Mouse (Mus musculus): Measurements from ENCODE around the gene 1700066M21Rik.

The 1700066M21Rik gene

GRCm38 (mm10) chr1:57392417-57392816 lies 15.0 kb downstream of the 1700066M21Rik start:
- no peak for DNase-seq (ENCODE audit: low spot score)

- DNase-seq (ENCODE audit: low spot score): no peak
Observed at GRCm38 (mm10) chr1:57394051-57394450, 16.6 kb downstream of the 1700066M21Rik start.

DNA sequence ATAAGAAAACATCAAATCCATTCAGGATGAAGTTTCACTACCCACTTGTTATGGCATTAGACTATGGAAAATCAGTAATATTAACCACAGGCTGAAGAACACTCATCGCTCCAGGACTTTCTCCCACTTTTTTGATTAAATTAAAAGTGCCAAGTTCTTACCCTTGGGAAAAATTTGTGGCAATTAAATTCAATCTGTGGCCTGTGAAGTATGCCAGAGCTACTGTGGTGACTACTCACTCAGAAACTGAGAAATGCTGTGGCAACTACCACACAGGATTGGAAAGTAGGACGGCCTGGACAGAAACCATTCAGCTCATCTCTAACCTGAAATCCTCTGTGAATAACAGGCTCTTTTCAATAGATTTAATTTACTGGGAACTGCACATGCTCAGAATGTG lies 22.9 kb downstream of the 1700066M21Rik start:
- no peak for DNase-seq (ENCODE audit: low spot score)

- DNase-seq (ENCODE audit: low spot score): no peak
Observed at GRCm38 (mm10) chr1:57400877-57401276, 23.5 kb downstream of the 1700066M21Rik start.

- no peak for DNase-seq (ENCODE audit: low spot score)
Observed at GRCm38 (mm10) chr1:57402116-57402515, 24.7 kb downstream of the 1700066M21Rik start.

DNA sequence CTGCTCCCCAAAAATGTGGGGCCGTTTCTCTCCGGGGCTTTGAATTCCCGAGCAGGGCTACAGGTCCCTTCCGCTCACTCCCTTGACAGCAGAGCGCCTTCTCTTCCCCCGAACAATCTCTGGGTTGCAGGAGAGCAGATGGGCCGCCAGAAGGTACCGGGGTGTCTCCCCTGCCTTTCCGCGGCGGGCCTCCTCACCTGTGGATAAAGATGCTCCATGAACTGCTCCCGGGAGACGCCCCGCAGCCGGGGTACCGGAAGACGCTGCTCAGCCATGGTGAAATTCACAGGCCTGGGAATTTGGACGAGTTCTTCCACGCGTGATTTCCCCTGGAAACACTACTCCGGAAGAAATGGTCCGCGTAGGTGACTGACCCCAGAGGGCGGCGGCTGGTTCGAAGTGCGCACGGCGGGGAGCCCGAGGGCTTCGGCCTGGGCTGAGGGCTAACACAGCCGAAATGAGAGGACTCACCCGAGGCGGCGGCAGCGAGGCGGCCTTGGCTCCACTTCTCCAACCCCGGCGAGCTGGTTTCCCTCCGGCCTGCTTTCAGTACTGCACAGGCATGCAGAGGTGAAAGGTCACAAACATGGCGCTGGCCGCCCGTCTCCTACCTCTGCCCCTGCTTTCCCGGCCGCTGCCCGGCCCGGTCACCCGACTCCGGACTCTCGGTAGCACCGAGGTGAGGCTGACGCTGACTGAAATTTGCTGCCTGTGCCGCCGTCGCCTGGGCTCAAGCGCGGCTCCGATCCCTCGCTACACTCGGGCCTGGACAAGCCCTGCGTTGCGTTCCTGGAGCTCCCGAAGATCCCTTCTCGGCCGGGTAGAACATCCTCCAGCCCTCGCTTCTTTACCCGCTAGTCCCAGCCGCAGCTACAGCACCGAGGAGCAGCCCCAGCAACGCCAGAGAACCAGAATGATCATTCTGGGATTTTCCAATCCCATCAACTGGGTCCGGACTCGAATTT lies 29.0 kb downstream of the 1700066M21Rik start, which contains the start of the genes Maip1 and Tyw5:
Maip1 (plus strand) TSS at position 142 of the 965 bp plus-strand sequence.
Tyw5 (minus strand) TSS at position 915 of the 965 bp plus-strand sequence.
- DNase-seq (ENCODE audit: low spot score): peak; percentile 36

GRCm38 (mm10) chr1:57408994-57409393 lies 31.6 kb downstream of the 1700066M21Rik start:
- DNase-seq (ENCODE audit: low spot score): no peak

DNA sequence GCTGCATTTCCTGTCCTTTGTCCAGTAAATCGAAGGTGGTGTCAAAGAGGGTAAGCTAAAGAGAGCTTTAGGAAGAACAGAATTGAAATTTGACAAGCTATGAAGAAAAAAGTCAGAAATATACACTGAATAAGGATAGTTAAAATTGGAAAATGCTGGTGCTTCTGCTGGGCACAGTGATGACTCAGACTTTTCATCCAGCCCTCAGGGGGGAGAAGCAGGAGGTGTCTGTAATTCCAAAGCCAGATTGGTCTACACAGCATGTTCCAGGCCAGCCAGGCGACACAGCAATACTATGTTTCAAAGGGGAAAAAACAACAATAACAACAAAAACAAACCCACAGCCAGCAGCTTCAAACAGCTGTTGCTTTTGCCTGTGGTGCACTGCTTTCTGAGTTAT lies 36.0 kb downstream of the 1700066M21Rik start:
- no peak for DNase-seq (ENCODE audit: low spot score)

DNA sequence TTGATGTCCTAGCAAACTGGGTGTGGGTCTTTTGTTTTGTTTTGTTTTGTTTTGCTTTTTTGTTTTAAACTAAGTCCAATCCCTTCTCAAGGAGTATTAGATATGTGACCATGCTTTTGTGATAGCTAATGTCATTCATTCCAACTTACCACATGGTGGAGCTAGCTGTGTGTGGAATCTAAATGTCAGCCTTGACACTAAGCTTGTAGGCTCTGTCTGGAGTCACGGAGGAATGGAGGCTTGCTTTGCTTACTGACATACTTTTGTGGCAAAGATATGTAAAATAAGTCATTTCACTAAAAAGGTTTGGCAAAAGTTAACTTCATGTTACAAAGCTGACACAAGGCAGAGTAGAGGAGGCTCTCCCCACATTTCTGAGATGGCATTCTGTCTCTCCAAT lies 46.3 kb downstream of the 1700066M21Rik start:
- no peak for DNase-seq (ENCODE audit: low spot score)

DNA sequence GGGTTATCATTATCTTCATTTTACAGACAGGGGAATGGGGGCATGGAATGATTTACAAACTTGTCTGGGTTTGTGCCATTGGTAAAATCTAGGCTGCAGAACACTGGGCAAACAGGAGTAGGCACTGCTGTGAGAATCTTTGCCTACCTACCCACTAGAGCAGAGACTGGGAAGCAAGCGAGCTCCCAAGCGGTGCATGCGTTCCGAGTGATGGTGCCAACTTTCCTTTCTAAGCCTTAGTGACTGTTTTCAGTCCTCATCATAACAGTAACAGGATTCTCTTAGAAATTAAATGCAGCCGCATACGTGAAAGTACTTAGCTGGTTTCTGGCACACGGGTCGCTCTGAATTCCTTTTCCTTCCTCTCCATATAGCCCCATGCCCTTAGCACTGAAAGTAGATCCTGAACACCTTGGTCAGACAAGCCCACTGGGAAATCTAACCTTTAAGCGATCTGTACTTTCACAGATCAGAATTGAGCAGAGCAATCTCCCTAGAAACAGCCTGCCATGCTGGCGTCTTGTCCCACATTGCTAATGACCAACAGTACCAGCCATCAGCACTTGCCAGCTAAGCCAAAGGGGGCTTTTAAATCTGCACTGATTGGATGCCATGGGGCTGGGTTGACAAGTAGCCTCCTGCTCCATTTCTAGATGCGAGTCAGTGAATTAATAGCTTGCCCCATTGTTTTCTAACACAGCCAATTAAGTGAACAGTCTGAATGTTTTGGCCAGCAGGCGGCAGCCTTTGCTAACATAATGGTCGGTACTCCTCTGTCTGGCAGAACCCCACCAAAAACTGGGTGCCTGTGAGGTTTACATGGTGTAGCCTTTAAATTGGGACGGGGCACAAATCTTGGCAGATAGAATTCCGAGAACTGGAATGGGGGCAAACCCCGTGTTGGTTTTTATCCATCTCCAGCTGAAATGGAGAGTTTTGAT lies 51.2 kb downstream of the 1700066M21Rik start:
- peak; percentile 66 for DNase-seq (ENCODE audit: low spot score)

DNA sequence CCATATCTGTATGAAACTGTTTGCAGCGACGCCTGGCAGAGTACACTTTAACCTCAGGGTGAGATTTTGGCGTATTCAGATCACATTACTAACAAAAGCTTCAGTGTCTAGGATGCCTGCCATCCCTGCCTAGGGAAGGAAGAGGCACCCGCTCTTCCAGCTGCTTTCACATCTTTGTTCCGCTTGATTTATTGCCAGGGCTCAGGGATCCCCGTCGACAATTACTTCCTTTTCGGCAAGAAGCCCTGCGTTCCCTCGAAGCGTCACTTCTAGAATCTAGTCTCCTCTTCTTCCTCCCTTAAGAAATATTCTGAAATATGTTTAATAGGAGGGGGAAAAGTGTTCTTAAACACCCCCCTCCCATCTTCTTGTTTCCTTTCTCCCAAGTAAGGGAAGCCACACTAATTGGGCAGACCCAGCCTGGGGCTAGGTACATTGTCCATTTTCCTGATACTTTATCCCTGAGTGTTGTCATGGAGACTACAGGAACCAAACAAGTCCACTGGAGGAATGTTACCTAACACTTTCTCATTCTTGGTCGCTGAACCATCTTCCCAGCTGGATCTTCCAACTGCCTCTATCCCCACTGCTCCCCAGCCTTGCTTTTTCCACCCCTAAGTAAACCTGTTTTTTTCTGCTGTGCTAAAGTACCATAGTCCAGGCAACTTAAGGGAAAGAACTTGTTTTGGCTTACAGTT lies 52.5 kb downstream of the 1700066M21Rik start:
- no peak for DNase-seq (ENCODE audit: low spot score)

GRCm38 (mm10) chr1:57433141-57433540 lies 55.7 kb downstream of the 1700066M21Rik start:
- no peak for DNase-seq (ENCODE audit: low spot score)

Data from urinary bladder, postnatal 10 days (tissue).